Mouse (Mus musculus) liver, embryonic 14.5 days (tissue): ENCODE results near the gene Oprm1. TPM values are rescaled to one million over a fixed set of nuclear protein-coding genes. Genes with fewer than 3 reads are reported as not detected.

Experiments used
- ATAC-seq: fragments of 200-750 bp; cut with Nextera tagmentation; 2 replicates; pipeline ENCODE4 v1.8.0; 2017; ENCODE audit warnings: moderate number of reproducible peaks, mild to moderate bottlenecking, moderate library complexity; ENCODE audit not compliant: insufficient read depth
- DNase-seq, 3 experiments: peaks; one replicate each; pipeline ENCODE4 v3.0.0-alpha.2; 2012 to 2013; ENCODE audit warnings: low read depth in 3 of 3, low spot score in 3 of 3
- H3K27ac ChIP-seq: fragments of 300-500 bp; sonication (generic); 2 replicates; pipeline ENCODE4 v1.5.1; 2014; ENCODE audit warnings: moderate library complexity, mild to moderate bottlenecking, control low read depth, inconsistent platforms
- H3K27me3 ChIP-seq: fragments of 300-500 bp; sonication (generic); 2 replicates; pipeline ENCODE4 v1.6.1; 2014; ENCODE audit warnings: mild to moderate bottlenecking, low read length, moderate library complexity; ENCODE audit not compliant: control insufficient read depth, insufficient read depth
- H3K36me3 ChIP-seq: fragments of 300-500 bp; sonication (generic); replicated peaks from 2 replicates; pipeline ENCODE4 v1.6.1; 2014; ENCODE audit warnings: low read depth; ENCODE audit not compliant: control insufficient read depth, insufficient read depth
- H3K4me1 ChIP-seq, 2 experiments: fragments of 200-500 bp in 1 of 2; fragments of 300-500 bp in 1 of 2; sonication (generic) in 1 of 2; replicated peaks; 2 replicates each; pipeline ENCODE4 v1.6.1; 2012 to 2014; ENCODE audit warnings: antibody characterized with exemption in 1 of 2, inconsistent platforms in 1 of 2, low read length in 1 of 2; ENCODE audit not compliant: control insufficient read depth in 2 of 2, insufficient read depth in 2 of 2
- H3K4me2 ChIP-seq: fragments of 300-500 bp; sonication (generic); 2 replicates; pipeline ENCODE4 v1.6.1; 2014; ENCODE audit warnings: low read depth, mild to moderate bottlenecking, control low read depth, moderate library complexity
- H3K4me3 ChIP-seq, 2 experiments: fragments of 200-500 bp in 1 of 2; fragments of 300-500 bp in 1 of 2; sonication (generic) in 1 of 2; 2 replicates each; pipeline ENCODE4 v1.5.1; 2012 to 2014; ENCODE audit warnings: low read depth in 2 of 2, low read length in 2 of 2, mild to moderate bottlenecking in 2 of 2, control low read depth in 1 of 2, inconsistent platforms in 1 of 2, moderate library complexity in 1 of 2; ENCODE audit not compliant: insufficient read depth in 1 of 2
- H3K9ac ChIP-seq: fragments of 300-500 bp; sonication (generic); replicated peaks from 2 replicates; pipeline ENCODE4 v1.6.1; 2014; ENCODE audit warnings: mild to moderate bottlenecking, control low read depth, moderate library complexity
- H3K9me3 ChIP-seq: fragments of 300-500 bp; sonication (generic); 2 replicates; pipeline ENCODE4 v1.6.1; 2016; ENCODE audit warnings: low read length, mixed read lengths; ENCODE audit not compliant: control insufficient read depth
- CTCF ChIP-seq: IDR thresholded peaks from 2 replicates; pipeline ENCODE4 v1.5.1; 2016; ENCODE audit warnings: antibody characterized with exemption, low read depth, control low read depth
- EP300 ChIP-seq: IDR thresholded peaks from 2 replicates; pipeline ENCODE4 v1.6.1; 2016; ENCODE audit warnings: antibody characterized with exemption, low read depth
- WGBS: fragments of 180-500 bp; shearing (Covaris S2); extraction: QIAGEN DNeasy Blood & Tissue Kit; methylation state at CpG from one replicate; pipeline ENCODE4 v1.1.7; 2014; ENCODE audit not compliant: insufficient replicate concordance; 5-methylcytosine and 5-hydroxymethylcytosine counted together
- polyA plus RNA-seq, 2 experiments: library from polyadenylated mRNA; depleted of rRNA in 1 of 2; stranded (reverse) in 1 of 2; unstranded in 1 of 2; fragments of >200 nt; fragmentation: Nextera tagmentation in 1 of 2; extraction: Ambion mirVana in 1 of 2; gene quantifications; 2 replicates each; pipeline versions ENCODE4 v1.2.1 to v1.2.3; 2012 to 2014

Gene Oprm1
- polyA plus RNA-seq, 2 experiments: not detected

DNA sequence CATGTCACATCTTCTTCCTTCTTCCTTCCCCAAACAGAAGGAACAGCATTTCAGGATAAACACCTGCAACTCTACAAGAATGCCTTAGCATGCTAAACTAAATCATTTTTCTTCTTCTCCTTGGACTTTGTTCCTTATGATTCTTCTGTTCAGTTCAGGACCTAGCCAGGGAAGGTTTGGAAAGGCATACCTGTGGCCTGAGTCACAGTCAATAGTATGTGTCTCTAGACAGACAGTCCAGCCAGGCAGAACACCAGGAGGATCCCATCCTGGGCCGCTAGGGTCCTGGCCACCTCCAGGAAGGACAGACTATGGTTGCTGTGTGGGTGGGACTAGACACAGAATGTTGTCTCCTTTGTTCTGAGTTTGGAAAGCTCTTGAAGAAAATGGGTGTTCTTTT, 266.7 kb downstream of the Oprm1 start:
- DNase-seq: no peak
- WGBS: 56% methylated on average over 1 of the region's 1 CpGs
- no peak for TF ChIP-seq EP300
- no peak for TF ChIP-seq CTCF
- no peak for ATAC-seq
- H3K27me3 ChIP-seq: no peaks in the 10 kb centered on the region
- no peaks in the 10 kb centered on the region for H3K36me3 ChIP-seq
- no peak overlapping the region for H3K4me2 ChIP-seq
- H3K4me3 ChIP-seq: no peak overlapping the region
- no peaks in the 10 kb centered on the region for H3K9me3 ChIP-seq
- H3K9ac ChIP-seq: no peak overlapping the region
- no peaks in the 10 kb centered on the region for H3K4me1 ChIP-seq
- no peak overlapping the region for H3K27ac ChIP-seq

GRCm38 (mm10) chr10:7033459-7033858, 275.2 kb downstream of the Oprm1 start:
- H3K36me3 ChIP-seq: no peaks in the 10 kb centered on the region
- ATAC-seq: no peak
- TF ChIP-seq CTCF: no peak
- no peak for TF ChIP-seq EP300
- WGBS: 70% methylated on average over 2 of the region's 2 CpGs
- DNase-seq: no peak
- no peak overlapping the region for H3K27ac ChIP-seq
- H3K4me2 ChIP-seq: no peak overlapping the region
- no peaks in the 10 kb centered on the region for H3K27me3 ChIP-seq
- H3K9ac ChIP-seq: no peak overlapping the region
- H3K4me1 ChIP-seq: 0 out of 4 replicates have a peak, but pooled peaks cover 0 to 2% of the 10 kb centered on the region in 2 experiments
- no peaks in the 10 kb centered on the region for H3K9me3 ChIP-seq
- no peak overlapping the region for H3K4me3 ChIP-seq

- H3K4me2 ChIP-seq: no peak overlapping the region
Measured at GRCm38 (mm10) chr10:7035547-7035946, 277.2 kb downstream of the Oprm1 start.

GRCm38 (mm10) chr10:7037194-7037593, 278.9 kb downstream of the Oprm1 start:
- Histone ChIP-seq H3K27ac (no peak overlapping the region), H3K36me3 (no peaks in the 10 kb centered on the region), H3K4me1 (0 out of 4 replicates have a peak, but pooled peaks cover 0 to 2% of the 10 kb centered on the region in 2 experiments), H3K27me3 (no peaks in the 10 kb centered on the region), H3K9ac (no peak overlapping the region), H3K9me3 (no peaks in the 10 kb centered on the region), H3K4me3 (no peak overlapping the region), H3K4me2 (no peak overlapping the region)
- ATAC-seq: no peak
- WGBS: 70% methylated on average over 5 of the region's 5 CpGs
- DNase-seq: no peak
- TF ChIP-seq EP300 (no peak), CTCF (no peak)

More at GRCm38 (mm10) chr10:7035547-7035946, 277.2 kb downstream of the Oprm1 start:
- ATAC-seq (no peak), DNase-seq (no peak)
- Histone ChIP-seq H3K4me3 (no peak overlapping the region), H3K27ac (no peak overlapping the region), H3K9me3 (no peaks in the 10 kb centered on the region), H3K4me1 (0 out of 4 replicates have a peak, but pooled peaks cover 0 to 2% of the 10 kb centered on the region in 2 experiments), H3K9ac (no peak overlapping the region), H3K36me3 (no peaks in the 10 kb centered on the region), H3K27me3 (no peaks in the 10 kb centered on the region)
- TF ChIP-seq CTCF (no peak), EP300 (no peak)
- 44% methylated on average over 12 of the region's 12 CpGs for WGBS

DNA sequence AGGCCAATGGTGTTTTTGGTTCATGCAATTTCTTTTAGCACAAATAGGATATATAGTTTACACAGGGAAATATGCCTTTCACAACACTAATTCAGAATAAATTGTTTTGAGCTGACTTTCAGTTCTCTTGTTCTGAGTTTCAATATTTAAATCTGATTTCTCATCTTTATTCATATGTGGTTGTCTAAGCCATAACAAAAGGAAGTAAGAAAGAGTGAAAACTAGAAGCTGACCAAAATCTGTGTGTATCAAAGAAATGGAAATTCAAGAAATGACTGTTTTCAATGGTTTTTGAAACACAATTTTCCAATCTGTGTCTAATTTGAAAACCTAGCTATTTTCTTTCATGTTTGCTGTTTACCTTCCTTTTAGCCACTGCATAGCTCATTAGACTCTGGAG, 282.7 kb downstream of the Oprm1 start:
- no peaks in the 10 kb centered on the region for H3K4me1 ChIP-seq
- TF ChIP-seq CTCF (no peak), EP300 (no peak)
- H3K27me3 ChIP-seq: no peaks in the 10 kb centered on the region
- no peaks in the 10 kb centered on the region for H3K9me3 ChIP-seq
- no peaks in the 10 kb centered on the region for H3K36me3 ChIP-seq
- H3K27ac ChIP-seq: no peak overlapping the region
- H3K9ac ChIP-seq: no peak overlapping the region
- H3K4me2 ChIP-seq: no peak overlapping the region
- no peak overlapping the region for H3K4me3 ChIP-seq
- no peak for ATAC-seq
- no peak for DNase-seq

DNA sequence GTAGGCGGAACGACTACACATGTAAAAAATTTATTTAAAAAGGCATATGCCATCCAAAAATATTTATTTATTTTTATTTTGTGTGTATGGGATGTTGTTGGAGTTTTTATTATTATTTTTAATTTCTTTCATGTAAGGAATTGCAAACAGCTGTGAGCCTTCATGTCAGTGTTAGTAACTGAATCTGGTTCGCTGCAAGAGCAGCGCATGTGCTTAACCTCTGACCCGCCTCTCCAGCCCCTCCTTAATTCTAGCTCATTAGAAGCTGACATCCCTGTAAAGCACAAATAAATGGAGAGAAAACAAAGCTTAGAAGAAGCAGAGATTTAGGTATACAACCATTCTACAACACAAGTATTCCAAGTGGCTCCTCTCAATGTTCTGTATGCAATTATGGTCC, 285.6 kb downstream of the Oprm1 start:
- DNase-seq (no peak), ATAC-seq (no peak)
- no peaks in the 10 kb centered on the region for H3K36me3 ChIP-seq
- H3K4me2 ChIP-seq: no peak overlapping the region
- H3K27me3 ChIP-seq: no peaks in the 10 kb centered on the region
- H3K9me3 ChIP-seq: no peaks in the 10 kb centered on the region
- no peaks in the 10 kb centered on the region for H3K4me1 ChIP-seq
- H3K4me3 ChIP-seq: no peak overlapping the region
- no peak overlapping the region for H3K9ac ChIP-seq
- TF ChIP-seq EP300: no peak
- TF ChIP-seq CTCF: no peak
- no peak overlapping the region for H3K27ac ChIP-seq
- WGBS: 69% methylated on average over 5 of the region's 5 CpGs
